Mouse (Mus musculus) kidney, embryonic 14.5 days (tissue): ENCODE measurements around the gene Scfd2. TPM values are rescaled to one million over a fixed set of nuclear protein-coding genes. Genes with fewer than 3 reads are reported as not detected.

Experiments used
- ATAC-seq: fragments of 200-750 bp; cut with Nextera tagmentation; 2 replicates; pipeline ENCODE4 v1.8.0; 2017; ENCODE audit warnings: moderate number of reproducible peaks, mild to moderate bottlenecking, moderate TSS enrichment, moderate library complexity; ENCODE audit not compliant: low FRiP score, low TSS enrichment
- H3K27ac ChIP-seq: fragments of 300-500 bp; sonication (generic); 2 replicates; pipeline ENCODE4 v1.5.1; 2014; ENCODE audit warnings: low read depth, mild to moderate bottlenecking, low read length, moderate library complexity, mixed read lengths
- H3K27me3 ChIP-seq: fragments of 300-500 bp; sonication (generic); 2 replicates; pipeline ENCODE4 v1.6.1; 2014; ENCODE audit warnings: mild to moderate bottlenecking, low read length; ENCODE audit not compliant: control insufficient read depth, insufficient read depth
- H3K36me3 ChIP-seq: fragments of 300-500 bp; sonication (generic); 2 replicates; pipeline ENCODE4 v1.6.1; 2014; ENCODE audit warnings: low read length, mixed read lengths; ENCODE audit not compliant: control insufficient read depth, insufficient read depth
- H3K4me1 ChIP-seq: fragments of 300-500 bp; sonication (generic); 2 replicates; pipeline ENCODE4 v1.6.1; 2014; ENCODE audit warnings: low read length, mixed read lengths; ENCODE audit not compliant: control insufficient read depth, insufficient read depth
- H3K4me2 ChIP-seq: fragments of 300-500 bp; sonication (generic); replicated peaks from 2 replicates; pipeline ENCODE4 v1.6.1; 2014; ENCODE audit warnings: low read depth, mild to moderate bottlenecking, low read length
- H3K4me3 ChIP-seq: fragments of 300-500 bp; sonication (generic); 2 replicates; pipeline ENCODE4 v1.5.1; 2014; ENCODE audit warnings: mild to moderate bottlenecking, low read length
- H3K9ac ChIP-seq: fragments of 300-500 bp; sonication (generic); 2 replicates; pipeline ENCODE4 v1.6.1; 2014; ENCODE audit warnings: low read depth, mild to moderate bottlenecking, low read length, moderate library complexity
- H3K9me3 ChIP-seq: fragments of 300-500 bp; sonication (generic); 2 replicates; pipeline ENCODE4 v1.6.1; 2016; ENCODE audit warnings: low read length; ENCODE audit not compliant: control insufficient read depth
- whole genome bisulfite sequencing: fragments of 180-500 bp; shearing (Covaris S2); extraction: QIAGEN DNeasy Blood & Tissue Kit; methylation state at CpG from one replicate; pipeline ENCODE4 v1.1.7; 2014; 5-methylcytosine and 5-hydroxymethylcytosine counted together
- polyA plus RNA-seq: library from polyadenylated mRNA; unstranded; fragments of >200 nt; fragmentation: Nextera tagmentation; extraction: Ambion mirVana; gene quantifications from 2 replicates; pipeline ENCODE4 v1.2.1, GENCODE M21; 2014

Gene Scfd2
- polyA plus RNA-seq, 1 experiment from 2014 or later: 18.3 TPM

DNA sequence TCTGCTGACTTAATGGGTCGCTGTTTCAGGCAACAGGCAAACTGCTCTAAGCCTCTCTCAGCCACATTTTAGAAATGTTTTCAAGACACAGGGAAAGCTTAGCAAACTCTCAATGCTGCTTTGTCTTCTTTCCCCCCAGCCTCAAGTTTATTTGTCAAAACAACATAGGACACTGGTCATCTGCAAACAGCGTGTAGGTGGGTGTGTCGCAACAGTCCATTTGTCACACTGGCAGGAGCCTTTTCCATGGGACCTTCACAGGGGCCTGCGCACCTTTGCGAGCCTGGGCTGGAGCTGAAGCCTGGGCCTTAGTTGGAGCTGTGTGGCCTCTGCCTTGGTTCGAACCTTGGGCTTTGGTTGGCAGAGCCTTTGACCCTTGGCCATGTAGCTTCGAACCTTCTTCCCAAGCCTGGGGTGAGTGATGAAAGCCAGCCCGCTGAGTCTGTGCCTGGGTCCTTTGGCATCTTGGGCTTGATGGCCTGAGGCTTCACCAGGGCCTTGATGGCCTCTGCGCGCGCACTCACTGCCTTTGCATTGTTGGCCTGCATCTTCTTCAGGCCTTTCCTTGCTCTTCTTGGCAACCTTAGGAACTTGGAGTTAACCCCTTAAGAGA, 215.1 kb downstream of the Scfd2 start:
- no peak for ATAC-seq
- H3K36me3 ChIP-seq: no peaks in the 10 kb centered on the region
- H3K4me1 ChIP-seq: peaks cover 10% of the 10 kb centered on the region
- H3K9ac ChIP-seq: no peak overlapping the region
- H3K9me3 ChIP-seq: no peaks in the 10 kb centered on the region
- WGBS: 72% methylated on average over 11 of the region's 11 CpGs
- no peak overlapping the region for H3K4me2 ChIP-seq
- H3K4me3 ChIP-seq: no peak overlapping the region
- H3K27me3 ChIP-seq: no peaks in the 10 kb centered on the region
- peak overlapping the region; percentile 43; the same call in 1 of the 2 replicates for H3K27ac ChIP-seq

DNA sequence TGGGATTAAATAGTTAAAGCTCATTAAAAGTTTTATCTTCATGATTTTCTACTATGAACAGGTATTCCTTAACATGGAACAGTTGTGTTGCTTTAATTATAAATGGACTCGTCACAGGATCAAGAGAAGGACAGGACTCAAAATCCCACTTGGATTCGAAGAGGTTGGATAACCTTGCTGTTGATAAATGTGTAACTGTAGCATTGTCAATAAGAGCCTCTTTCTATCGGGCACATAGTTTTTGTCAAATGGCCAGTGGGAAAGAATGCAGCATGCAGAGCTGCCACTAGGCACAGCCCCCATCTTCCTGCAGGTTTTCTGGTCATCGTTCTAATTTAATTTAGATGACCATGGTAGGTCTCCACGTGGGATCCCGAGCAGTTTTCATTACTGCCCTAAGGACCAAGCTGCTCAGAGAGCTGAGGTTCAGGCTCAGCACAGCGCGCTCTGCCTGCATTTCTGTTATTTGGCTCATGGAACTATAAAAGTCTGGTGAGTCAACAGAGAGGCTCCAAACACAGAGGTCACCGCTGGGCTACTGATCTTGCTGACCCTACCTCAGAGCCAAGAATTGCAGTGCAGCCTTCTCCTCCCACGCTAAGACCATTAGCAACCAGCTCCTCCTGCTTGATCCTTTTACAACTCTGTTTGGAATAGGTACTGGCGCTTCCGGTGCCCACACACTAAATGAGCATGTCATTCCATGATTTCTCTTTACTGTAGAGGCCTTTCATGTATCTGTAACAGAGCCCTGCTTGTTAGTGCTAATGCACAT, 215.9 kb downstream of the Scfd2 start:
- Histone ChIP-seq H3K9ac (no peak overlapping the region), H3K27ac (peak overlapping the region; percentile 42; the same call in 1 of the 2 replicates), H3K9me3 (no peaks in the 10 kb centered on the region), H3K4me3 (no peak overlapping the region), H3K4me1 (peaks cover 10% of the 10 kb centered on the region), H3K36me3 (no peaks in the 10 kb centered on the region), H3K4me2 (no peak overlapping the region), H3K27me3 (no peaks in the 10 kb centered on the region)
- 21% methylated on average over 12 of the region's 12 CpGs for WGBS
- peak; percentile 74 for ATAC-seq

DNA sequence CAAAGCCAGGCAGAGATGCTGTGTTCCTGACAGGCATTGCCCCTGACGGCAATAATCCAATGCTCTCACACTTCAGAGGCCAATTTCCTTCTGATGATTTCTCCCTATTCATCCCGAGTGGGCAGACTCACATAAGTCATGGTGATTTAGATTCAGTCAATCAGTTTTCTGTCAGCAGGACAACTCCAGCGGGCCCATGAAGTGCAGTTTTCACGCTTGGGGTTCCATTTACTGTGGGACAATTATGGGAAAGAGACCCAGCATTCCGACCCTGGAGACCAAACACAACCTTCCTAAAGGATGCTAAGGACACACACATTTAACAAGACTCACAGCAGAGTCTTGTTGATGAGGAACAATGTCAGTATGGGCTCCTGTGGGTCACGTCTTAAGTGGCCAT, 217.1 kb downstream of the Scfd2 start:
- Histone ChIP-seq H3K9ac (no peak overlapping the region), H3K4me2 (no peak overlapping the region), H3K27me3 (no peaks in the 10 kb centered on the region), H3K27ac (no peak overlapping the region), H3K36me3 (no peaks in the 10 kb centered on the region), H3K9me3 (no peaks in the 10 kb centered on the region), H3K4me1 (peaks cover 10% of the 10 kb centered on the region), H3K4me3 (no peak overlapping the region)
- ATAC-seq: no peak
- 66% methylated on average over 6 of the region's 6 CpGs for WGBS

DNA sequence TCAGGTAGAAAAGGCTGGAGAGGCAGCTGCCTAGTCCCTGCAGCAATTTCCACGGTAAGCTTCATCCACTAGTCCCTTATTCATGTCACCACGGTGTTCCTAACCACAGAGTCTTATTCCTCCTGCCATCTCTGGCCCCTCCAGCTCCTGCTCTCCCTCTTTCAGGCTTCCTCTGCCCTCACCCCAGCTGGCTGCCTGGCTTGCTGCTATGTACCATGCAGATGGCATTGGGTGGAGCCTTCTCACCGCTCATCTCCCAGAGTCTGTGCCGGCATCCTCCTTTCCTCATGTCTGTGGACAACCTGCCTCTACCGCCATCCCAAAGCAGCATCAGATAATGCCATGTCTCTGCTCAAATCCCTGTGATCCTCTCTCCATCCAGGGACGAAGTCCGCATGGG, 218.0 kb downstream of the Scfd2 start:
- no peaks in the 10 kb centered on the region for H3K9me3 ChIP-seq
- no peak for ATAC-seq
- H3K27ac ChIP-seq: no peak overlapping the region
- no peaks in the 10 kb centered on the region for H3K36me3 ChIP-seq
- no peak overlapping the region for H3K4me3 ChIP-seq
- no peak overlapping the region for H3K9ac ChIP-seq
- WGBS: 90% methylated on average over 7 of the region's 7 CpGs
- no peak overlapping the region for H3K4me2 ChIP-seq
- peaks cover 10% of the 10 kb centered on the region for H3K4me1 ChIP-seq
- no peaks in the 10 kb centered on the region for H3K27me3 ChIP-seq

DNA sequence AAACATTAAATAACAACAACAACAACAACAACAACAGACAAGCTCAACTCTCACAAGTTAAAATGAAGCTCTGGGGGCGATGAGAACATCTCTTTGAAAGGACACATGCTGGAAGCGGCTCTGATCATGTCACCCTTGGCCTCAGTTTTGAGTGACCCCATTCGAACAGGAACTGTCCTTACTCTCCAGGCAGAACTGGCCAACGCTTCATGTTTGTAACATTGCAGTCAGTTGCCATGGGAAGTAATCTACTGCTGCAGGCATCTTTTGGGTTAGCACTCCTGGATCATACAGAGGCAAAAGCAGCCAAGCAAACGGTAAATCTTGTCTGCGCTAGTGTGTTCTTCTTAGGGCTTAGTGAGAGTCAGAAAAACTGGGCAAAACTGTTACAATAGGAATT, 219.7 kb downstream of the Scfd2 start:
- Histone ChIP-seq H3K9me3 (no peaks in the 10 kb centered on the region), H3K9ac (no peak overlapping the region), H3K4me3 (no peak overlapping the region), H3K27me3 (no peaks in the 10 kb centered on the region), H3K4me2 (no peak overlapping the region), H3K4me1 (peaks cover 10% of the 10 kb centered on the region), H3K36me3 (no peaks in the 10 kb centered on the region), H3K27ac (peak overlapping the region; percentile 10; the same call in 1 of the 2 replicates)
- ATAC-seq: no peak
- 63% methylated on average over 6 of the region's 6 CpGs for WGBS

DNA sequence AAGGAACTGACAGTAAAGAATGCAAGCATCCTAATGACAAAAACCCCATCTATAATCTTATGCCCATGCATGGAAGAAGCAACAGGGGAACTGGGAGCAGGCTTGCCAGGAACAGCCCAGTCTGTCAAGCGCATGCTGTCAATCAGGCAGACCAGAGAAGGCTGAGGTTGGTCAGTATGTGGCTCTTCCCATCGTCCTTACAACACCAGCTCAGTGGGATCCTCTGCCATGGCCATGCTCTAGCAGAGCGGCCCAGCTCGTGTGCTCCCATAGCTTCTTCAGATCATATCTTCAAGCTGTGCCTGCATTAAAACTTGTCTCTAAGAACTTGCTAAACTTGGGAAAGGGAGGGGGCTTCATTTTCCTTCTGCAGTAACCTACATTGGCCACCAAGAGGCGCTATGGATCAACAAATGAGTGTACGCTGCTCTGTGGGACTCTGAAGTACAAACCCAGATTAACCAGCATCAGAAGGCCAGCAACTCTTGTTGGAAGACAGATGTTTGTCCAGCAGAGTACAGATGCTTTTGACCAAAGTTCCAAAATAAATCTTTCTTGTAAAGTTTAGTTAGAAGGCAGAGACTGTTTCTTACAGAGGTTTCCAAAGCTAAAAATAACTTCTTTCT, 220.2 kb downstream of the Scfd2 start:
- Histone ChIP-seq H3K27me3 (no peaks in the 10 kb centered on the region), H3K9me3 (no peaks in the 10 kb centered on the region), H3K27ac (no peak overlapping the region), H3K36me3 (no peaks in the 10 kb centered on the region), H3K9ac (no peak overlapping the region), H3K4me1 (peaks cover 10% of the 10 kb centered on the region), H3K4me3 (no peak overlapping the region), H3K4me2 (no peak overlapping the region)
- peak; percentile 75 for ATAC-seq
- WGBS: 33% methylated on average over 6 of the region's 6 CpGs

DNA sequence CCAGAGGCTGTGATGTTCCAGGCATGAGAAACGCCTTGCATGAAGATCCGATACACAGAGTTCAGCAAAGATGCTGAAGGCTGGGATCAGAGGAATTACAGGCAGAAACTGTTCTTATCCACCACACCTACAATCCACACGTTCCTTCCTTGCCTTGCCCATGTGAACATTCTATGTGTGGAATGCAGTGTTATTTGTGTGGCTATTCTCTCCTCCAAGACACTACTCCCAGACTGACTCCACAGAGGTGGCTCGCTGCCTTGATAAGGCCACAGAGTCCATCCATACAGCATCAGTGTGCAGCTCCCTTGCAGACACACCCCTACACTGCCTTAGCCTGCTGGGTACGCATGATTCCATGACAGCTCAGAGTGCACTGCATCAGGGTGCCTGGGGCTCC, 221.5 kb downstream of the Scfd2 start:
- H3K9me3 ChIP-seq: no peaks in the 10 kb centered on the region
- no peak overlapping the region for H3K9ac ChIP-seq
- WGBS: 81% methylated on average over 5 of the region's 5 CpGs

DNA sequence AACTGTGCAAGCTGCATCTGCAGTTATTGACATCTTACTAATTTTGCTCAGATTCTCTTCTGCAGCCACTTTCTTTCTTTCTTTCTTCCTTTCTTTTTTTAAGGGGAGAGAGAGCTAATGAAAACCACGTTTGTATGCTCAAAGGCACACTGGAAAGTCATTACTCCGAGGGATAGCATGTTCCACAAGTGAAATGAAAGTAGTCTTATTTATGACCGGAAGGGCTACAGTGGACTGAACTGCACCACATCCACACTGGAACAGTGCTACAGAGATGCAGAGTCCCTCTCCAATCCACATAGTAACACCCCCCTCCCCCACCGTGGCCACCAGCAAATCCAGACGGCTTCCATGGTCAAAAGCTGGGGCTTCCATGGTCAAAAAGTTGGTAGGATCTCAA, 224.3 kb downstream of the Scfd2 start:
- Histone ChIP-seq H3K27ac (no peak overlapping the region), H3K4me1 (peaks cover 12% of the 10 kb centered on the region; the same call in 1 of the 2 replicates), H3K9ac (no peak overlapping the region), H3K4me3 (no peak overlapping the region), H3K27me3 (no peaks in the 10 kb centered on the region), H3K36me3 (no peaks in the 10 kb centered on the region), H3K9me3 (no peaks in the 10 kb centered on the region), H3K4me2 (no peak overlapping the region)
- ATAC-seq: no peak
- WGBS: 60% methylated on average over 5 of the region's 5 CpGs

More for the DNA sequence above, 221.5 kb downstream of the Scfd2 start:
- no peak overlapping the region for H3K4me3 ChIP-seq
- no peak for ATAC-seq
- H3K4me1 ChIP-seq: peaks cover 8% of the 10 kb centered on the region; the same call in 1 of the 2 replicates
- H3K36me3 ChIP-seq: no peaks in the 10 kb centered on the region
- no peaks in the 10 kb centered on the region for H3K27me3 ChIP-seq
- no peak overlapping the region for H3K27ac ChIP-seq
- H3K4me2 ChIP-seq: no peak overlapping the region
